Mouse (Mus musculus): ENCODE data around the gene Ccdc9. TPM values are rescaled to one million over a fixed set of nuclear protein-coding genes. Genes with fewer than 3 reads are reported as not detected.

The Ccdc9 gene
- total RNA-seq (2021) = 10 to 100 TPM; 81.6 to 86.9 TPM

DNA sequence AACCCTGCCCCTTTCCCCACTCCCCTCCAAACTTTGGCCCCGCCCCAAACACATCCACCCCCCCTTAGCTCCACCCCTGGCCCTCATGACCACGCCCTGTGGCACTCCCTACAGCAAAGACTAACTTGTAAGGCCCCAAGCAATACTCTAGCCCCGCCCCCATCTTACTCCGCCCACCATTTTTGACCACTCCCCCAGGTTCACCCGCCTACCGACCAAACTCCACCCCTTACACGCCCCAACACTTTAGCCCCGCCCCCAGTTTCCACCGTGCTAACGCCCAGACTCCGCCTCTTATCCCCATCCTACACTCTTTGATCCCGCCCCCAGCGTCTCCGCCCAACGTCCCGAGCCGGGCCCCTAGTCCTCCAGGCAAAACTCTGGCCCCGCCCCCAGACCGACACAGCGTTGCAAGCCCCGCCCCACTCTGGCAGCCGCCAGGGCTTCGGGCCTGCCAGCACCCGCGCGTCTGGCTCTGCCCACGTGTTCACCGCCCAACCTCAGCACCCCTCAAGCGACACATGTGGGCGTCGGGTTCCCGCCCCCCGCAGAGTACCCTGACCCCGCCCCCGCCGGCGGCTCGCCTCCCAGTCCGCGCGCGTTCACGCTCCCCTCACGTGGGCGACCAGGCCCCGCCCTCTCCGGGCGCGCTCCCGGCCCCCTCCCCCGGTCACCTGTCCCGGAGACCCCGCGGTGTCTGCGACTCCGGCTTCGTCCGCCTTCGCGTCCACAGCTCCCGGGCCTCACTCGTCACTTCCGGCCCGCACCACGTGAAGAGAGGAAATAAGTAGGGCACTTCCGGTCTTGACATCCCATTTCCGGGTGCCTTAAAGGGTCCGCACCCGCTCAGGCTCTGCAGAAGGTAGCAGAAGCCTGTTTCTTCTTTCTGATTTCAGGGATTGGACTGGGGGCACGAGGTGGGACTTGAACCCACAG lies at the start of gene Ccdc9:
TSS of gene Ccdc9 (minus strand) at position 770 of the 936 bp plus-strand sequence.
- DNase-seq (ENCODE audit: low spot score in 2 of 2) = peak; percentile 98 to 99
- intact Hi-C loops (cut with DNase I) = no loop called here

GRCm38 (mm10) chr7:16329146-16329545 lies 42.6 kb upstream of the Ccdc9 start:
- no peak for DNase-seq (ENCODE audit: low spot score in 2 of 2)

DNA sequence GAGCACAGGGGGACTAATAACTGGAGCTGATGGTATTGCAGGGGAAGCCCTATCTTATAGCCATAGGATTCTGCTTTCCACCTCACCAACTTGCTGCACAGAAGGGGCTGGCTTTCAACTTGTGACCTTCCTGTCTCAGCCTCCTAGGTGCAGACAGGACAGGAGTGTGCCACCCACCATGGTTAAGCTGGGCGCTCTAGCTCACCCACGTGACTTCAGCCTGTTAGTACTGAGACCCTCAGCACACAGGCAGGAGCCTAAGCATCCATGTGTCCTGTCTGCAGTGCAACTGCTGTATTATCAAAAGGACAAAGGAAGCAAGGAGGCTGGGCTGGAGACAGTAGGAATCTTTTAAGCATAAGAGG lies 40.0 kb upstream of the Ccdc9 start:
- intact Hi-C loops (cut with DNase I) = loop anchor here (5.0 kb wide), 1 partner anchor 34 kb away; no protein-coding TSS in a partner anchor

More at GRCm38 (mm10) chr7:16329146-16329545, 42.6 kb upstream of the Ccdc9 start:
- intact Hi-C loops (cut with DNase I) = loop anchor here (5.0 kb wide), 1 partner anchor 37 kb away; no protein-coding TSS in a partner anchor

DNA sequence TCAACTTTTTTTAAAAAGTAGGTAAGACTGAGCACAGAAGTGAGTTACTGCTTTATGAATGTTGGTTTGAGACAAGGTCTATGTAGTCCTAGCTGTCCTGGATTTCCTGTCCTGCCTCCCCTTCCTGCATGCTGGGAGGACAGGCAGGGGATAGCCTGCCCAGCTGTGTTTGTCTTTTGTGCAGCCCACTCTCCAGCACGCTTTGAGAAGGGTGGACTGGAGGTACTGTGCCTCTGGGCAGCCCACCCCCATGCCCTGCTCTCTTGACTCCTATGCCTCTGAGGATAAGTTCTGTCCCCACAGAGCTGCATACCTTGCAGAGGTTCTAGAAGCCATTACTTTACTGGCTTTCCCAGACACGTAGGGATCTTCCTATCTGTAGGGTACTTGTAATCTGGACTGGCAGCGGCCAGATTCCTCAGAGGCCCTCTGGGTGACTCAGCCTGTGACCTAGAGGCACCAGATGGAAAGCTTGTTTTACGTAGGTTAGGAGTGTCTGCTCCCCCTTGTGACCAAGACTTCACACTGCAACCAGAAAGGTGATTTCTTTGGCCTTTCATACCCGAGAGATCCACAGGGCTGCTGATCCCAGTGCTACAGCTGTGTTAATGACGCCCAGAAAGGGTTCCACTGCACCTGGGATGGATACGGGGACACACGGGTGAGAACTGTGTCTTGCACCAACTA lies 39.5 kb upstream of the Ccdc9 start:
- intact Hi-C loops (cut with DNase I) = loop anchor here (5.0 kb wide), 1 partner anchor 34 kb away; no protein-coding TSS in a partner anchor
- peak in 1 of 2 experiments; percentile 55 for DNase-seq (ENCODE audit: low spot score in 2 of 2)

More for the DNA sequence above, 40.0 kb upstream of the Ccdc9 start:
- DNase-seq (ENCODE audit: low spot score in 2 of 2) = peak in 1 of 2 experiments; percentile 48

- DNase-seq (ENCODE audit: low spot score in 2 of 2) = no peak
- intact Hi-C loops (cut with DNase I) = loop anchor here (5.0 kb wide), 1 partner anchor 32 kb away; no protein-coding TSS in a partner anchor
Measured at GRCm38 (mm10) chr7:16324661-16325060, 38.1 kb upstream of the Ccdc9 start.

DNA sequence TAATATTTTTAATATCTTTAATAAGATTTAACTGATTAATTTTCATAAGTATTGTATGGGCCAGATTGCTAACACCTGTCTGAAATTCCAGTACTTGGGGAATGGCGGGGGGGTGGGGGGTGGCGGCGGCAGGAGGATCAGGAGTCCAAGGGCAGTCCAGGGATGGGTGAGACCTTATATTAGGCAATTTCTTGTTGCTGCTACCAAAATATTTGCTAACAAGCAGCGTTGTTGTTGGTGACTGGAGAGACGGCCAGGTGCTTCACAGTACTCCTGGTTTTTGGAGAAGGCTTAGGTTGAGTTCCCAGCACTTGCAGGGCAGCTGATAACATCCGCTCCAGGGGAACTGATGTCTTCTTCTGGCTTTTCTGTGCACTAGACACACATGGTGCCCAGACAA lies 33.9 kb upstream of the Ccdc9 start:
- DNase-seq (ENCODE audit: low spot score in 2 of 2) = no peak

DNA sequence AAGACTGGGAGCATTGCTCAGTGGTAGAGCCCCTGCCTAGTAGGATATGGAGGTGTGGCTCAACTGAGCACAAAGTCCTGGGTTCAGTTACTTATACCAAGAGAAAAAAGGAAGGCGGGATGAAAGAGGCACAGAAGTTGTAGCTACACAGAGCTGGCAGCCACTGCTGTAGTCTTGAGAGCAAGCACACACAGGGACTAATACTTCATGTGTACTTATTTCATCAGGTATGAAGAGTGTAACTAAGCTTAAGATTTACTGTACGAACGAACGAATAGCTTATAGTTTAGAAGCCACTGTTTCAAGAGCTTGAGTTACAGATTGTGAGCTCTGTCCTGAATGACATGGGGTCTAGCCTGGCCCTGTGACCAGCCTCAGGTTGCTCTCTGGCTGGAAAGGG lies 32.6 kb upstream of the Ccdc9 start:
- intact Hi-C loops (cut with DNase I) = no loop called here
- DNase-seq (ENCODE audit: low spot score in 2 of 2) = no peak

More for the DNA sequence above, 33.9 kb upstream of the Ccdc9 start:
- intact Hi-C loops (cut with DNase I) = no loop called here

GRCm38 (mm10) chr7:16317094-16317493 lies 30.5 kb upstream of the Ccdc9 start:
- intact Hi-C loops (cut with DNase I) = no loop called here
- DNase-seq (ENCODE audit: low spot score in 2 of 2) = no peak

DNA sequence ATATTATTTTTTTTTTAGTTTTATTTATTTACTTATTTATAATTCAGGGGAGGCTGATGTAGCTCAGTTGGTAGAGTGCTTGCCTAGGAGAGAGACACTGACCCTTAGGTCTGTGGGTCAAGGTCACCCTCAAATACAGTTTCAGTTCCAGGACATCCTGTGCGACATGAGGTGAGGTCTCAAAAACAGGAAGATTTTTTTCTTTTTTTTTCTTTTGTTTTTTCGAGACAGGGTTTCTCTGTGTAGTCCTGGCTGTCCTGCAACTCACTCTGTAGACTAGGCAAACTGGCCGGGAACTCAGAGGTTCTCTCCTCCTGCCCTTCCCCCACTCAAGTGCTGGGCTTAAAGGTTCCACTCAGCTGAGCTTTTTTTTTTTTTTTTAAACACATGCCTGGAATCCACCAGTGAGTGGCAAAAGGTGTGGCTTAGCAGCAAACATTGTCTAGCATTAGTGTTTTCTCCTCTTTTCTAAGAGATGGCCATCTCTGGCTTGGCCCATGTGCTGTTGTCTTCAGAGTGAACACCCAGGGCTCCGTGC lies 28.7 kb upstream of the Ccdc9 start:
- intact Hi-C loops (cut with DNase I) = no loop called here
- no peak for DNase-seq (ENCODE audit: low spot score in 2 of 2)

DNA sequence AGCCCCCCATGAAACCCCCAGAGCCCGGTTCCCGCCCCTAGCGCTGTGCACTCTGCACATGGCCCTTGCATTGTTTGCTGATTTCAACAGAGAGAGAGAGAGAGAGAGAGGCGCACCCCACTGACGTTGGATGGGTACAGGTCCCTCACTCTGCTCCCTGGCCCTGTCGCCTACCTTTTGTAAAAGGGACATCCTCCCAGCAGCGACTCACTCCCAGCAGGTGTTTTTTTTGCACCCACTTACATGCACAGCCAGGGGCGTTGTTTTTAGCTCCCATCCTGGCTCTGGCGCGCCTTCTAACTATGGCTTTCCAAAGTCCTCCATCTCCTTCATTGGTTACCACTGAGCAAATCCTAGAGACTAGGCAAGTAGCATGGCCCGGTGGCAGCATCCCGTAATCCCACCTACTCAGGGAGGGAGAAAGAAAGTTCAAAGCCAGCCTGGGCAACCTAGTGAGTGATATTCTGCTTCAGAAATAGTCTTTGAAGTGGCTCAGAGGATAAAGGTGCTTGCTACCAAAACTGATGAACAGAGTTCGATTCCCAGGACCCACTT lies 27.7 kb upstream of the Ccdc9 start:
- intact Hi-C loops (cut with DNase I) = no loop called here
- DNase-seq (ENCODE audit: low spot score in 2 of 2) = peak in 1 of 2 experiments; percentile 64

DNA sequence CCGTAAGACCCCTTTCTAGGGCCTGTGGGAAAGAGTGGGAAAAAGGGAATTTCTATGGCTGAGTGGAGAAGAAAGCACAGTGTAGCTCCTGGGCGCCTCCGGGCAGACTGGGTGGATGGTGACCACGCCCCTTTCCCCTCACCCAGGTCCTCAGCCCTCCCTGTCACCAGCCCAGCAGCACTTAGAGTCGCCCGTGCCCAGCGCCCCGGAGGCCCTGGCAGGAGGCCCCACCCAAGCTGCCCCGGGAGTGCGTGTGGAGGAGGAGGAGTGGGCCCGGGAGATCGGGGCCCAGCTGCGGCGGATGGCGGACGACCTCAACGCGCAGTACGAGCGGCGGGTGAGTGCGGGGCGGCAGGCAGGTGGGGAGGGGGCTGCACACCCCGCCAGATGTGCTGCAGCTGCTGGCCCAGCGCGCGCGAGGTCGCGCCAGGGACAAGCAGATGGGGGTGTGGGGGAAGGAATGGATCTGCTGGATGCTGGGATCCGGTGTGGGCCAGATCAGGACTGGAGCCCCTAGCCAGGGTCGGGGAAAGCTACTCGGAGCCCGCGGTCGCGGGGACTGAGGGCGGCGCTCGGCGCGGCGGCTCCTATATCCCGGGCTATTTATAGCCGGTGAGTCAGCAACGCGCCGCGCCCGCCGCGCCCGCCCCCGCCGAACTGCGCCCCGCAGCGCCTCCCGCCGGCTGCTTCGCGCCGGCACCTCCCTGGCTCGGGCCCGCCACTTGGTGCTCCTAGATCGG lies 27.1 kb upstream of the Ccdc9 start:
- intact Hi-C loops (cut with DNase I) = no loop called here
- peak; percentile 77 to 79 for DNase-seq (ENCODE audit: low spot score in 2 of 2)

DNA sequence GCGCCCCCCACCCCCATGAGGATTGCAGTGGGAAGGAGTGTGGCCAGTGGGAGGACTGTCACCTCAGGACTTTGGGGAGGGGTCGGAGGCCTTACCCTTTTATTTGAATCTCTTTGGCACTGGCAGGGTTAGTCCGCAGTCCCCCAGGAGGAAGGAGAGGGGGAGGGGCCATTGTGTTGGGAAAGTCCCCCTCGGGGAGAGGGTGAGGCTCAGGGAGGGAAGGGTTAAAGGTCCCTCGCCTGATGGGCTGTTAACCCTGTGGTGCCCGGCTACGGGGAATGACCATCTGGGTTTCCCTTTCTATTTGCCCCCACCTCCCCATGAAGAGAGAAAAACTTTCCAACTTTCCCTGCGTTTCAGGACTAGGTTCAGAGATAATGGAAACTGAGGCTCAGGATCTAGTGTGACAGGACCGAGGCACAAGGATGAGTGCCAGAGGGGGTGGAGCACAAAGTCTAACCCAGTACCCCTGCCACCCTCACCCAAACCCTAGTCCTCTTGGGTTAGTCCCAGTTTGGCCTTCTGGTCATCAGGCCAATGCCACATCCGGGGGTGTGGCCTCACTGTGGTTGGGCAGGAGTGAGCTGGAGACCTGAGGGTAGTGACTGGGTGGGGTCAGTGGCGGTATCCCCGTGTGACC lies 26.2 kb upstream of the Ccdc9 start:
- DNase-seq (ENCODE audit: low spot score in 2 of 2) = no peak
- intact Hi-C loops (cut with DNase I) = no loop called here

DNA sequence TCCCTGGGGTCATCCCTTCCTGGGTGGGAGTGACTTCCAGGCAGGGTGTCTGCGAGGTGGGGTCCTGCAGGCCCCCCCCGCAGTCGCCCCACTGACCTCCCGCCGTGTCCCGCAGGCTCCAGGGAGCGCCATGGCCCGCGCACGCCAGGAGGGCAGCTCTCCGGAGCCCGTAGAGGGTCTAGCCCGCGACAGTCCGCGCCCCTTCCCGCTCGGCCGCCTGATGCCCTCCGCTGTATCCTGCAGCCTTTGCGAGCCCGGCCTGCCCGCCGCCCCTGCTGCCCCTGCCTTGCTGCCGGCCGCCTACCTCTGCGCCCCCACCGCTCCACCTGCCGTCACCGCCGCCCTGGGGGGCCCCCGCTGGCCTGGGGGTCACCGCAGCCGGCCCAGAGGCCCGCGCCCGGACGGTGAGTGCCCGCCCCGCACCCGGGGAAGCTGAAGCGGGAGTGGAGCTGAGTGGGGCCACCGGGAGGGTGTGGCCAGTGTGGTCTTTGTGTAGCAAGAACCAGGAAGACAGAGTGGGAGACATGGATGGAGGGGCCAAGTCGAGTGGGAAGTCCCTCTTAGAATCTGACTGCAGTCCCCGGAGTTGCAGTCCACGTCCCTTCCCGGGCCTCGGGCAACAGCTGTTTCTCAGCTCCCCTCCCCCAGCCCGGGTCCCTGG lies 25.5 kb upstream of the Ccdc9 start:
- no peak for DNase-seq (ENCODE audit: low spot score in 2 of 2)
- intact Hi-C loops (cut with DNase I) = no loop called here

DNA sequence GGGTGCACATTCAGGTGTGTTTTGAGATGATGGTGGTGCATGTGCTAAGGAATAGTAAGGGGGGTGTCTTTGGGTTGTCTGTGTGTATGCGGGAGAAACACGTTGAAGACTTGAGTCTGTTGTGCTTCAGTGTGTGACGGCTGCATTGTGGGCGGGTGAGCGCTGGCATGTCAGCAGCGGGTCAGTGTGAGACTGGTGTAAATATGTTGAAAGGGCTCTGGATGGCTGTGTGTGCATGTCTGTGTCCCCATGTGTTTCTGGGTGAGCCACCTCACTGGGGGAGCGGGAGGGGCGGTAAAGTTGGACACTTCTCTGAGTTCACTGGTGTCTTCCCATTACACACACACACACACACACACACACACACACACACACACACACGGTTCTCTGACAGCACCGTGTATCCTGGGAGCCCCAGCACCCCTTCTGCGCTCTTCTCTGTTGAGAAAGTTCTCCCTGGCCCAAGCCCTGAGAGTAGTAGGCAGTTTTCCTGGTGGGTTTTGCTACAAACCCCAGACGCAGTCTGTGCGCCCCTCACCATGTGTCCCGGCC lies 24.9 kb upstream of the Ccdc9 start:
- intact Hi-C loops (cut with DNase I) = no loop called here
- DNase-seq (ENCODE audit: low spot score in 2 of 2) = peak; percentile 32 to 41

DNA sequence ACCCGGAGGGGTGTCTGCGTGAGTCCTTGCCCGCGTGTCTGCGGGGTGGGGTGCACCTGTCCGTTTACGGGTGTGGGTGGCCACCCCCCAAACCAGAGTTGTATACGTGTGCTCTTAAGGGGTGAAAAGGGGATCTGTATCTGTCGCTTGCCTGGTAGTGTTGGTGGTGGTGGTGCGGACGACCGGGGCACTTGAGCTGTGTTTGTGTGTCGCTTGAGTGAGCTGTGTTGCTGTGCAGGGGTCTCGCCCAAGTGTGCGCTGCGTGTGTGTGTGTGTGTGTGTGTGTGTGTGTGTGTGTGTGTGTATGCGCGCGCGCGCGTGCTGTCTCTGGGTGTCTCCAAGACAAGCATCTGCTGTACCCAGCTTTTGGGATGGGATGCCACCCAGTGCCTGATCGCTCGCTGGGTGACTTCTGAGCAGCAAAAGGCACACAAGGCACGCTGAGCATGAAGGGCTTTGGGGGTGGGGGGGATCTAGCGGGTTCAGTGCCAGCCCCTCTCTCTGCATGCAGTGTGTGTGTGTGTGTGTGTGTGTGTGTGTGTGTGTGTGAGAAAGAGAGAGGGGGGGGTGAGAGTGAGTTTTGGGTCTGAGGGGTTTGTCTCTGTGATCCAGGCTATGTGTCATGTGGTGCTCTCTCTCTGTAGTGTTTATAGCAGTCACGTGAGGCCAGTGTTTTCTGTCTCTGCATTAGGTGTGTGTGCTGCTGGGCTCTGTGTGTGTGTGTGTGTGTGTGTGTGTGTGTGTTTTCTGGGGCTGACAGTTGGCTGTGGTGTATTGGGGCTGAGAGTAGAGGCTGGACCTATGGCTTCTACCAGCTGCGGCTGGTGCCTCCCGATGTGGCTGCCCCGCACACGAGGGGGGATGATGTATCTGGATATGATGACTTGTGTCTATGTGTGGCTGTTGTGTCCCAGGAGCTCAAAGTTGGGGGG lies 24.2 kb upstream of the Ccdc9 start:
- peak; percentile 66 to 77 for DNase-seq (ENCODE audit: low spot score in 2 of 2)
- intact Hi-C loops (cut with DNase I) = loop anchor here (1.0 kb wide), 1 partner anchor 15 kb away; no protein-coding TSS in a partner anchor

DNA sequence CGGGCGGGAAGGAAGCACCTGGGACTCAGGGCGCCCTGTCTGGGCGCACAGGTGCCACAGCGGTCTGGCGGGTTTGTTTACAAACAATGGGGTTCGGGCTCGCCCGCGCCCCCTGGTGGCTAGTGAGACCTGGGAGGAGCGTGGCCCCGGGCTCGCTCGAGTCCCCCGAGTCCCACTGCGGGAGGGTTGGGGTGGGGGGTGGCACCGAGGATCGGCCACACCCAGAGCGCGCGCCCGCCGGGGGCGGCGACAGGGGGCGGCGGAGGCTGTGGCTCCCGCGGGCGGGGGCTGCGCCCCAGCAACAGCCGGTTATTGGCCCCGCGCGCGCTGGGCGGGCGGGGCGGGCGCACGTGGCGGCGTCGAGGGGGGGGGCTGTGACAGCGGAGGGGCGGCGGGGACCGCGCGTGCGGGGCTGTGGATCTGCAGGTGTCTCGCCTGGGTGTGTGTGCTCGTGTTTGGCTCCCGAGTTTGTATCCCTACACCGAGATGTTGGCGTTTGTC lies 23.5 kb upstream of the Ccdc9 start:
- intact Hi-C loops (cut with DNase I) = loop anchor here (1.0 kb wide), 1 partner anchor 15 kb away; no protein-coding TSS in a partner anchor
- DNase-seq (ENCODE audit: low spot score in 2 of 2) = peak; percentile 67 to 82
